Mouse (Mus musculus) liver, embryonic 14.5 days (tissue): ENCODE results near the gene Gm49337. TPM values are rescaled to one million over a fixed set of nuclear protein-coding genes. Genes with fewer than 3 reads are reported as not detected.

Source experiments
- ATAC-seq: fragments of 200-750 bp; cut with Nextera tagmentation; 2 replicates; pipeline ENCODE4 v1.8.0; 2017; ENCODE audit warnings: moderate number of reproducible peaks, mild to moderate bottlenecking, moderate library complexity; ENCODE audit not compliant: insufficient read depth
- DNase-seq, 3 experiments: peaks; one replicate each; pipeline ENCODE4 v3.0.0-alpha.2; 2012 to 2013; ENCODE audit warnings: low read depth in 3 of 3, low spot score in 3 of 3
- H3K27ac ChIP-seq: fragments of 300-500 bp; sonication (generic); 2 replicates; pipeline ENCODE4 v1.5.1; 2014; ENCODE audit warnings: moderate library complexity, mild to moderate bottlenecking, control low read depth, inconsistent platforms
- H3K27me3 ChIP-seq: fragments of 300-500 bp; sonication (generic); 2 replicates; pipeline ENCODE4 v1.6.1; 2014; ENCODE audit warnings: mild to moderate bottlenecking, low read length, moderate library complexity; ENCODE audit not compliant: control insufficient read depth, insufficient read depth
- H3K36me3 ChIP-seq: fragments of 300-500 bp; sonication (generic); replicated peaks from 2 replicates; pipeline ENCODE4 v1.6.1; 2014; ENCODE audit warnings: low read depth; ENCODE audit not compliant: control insufficient read depth, insufficient read depth
- H3K4me1 ChIP-seq, 2 experiments: fragments of 200-500 bp in 1 of 2; fragments of 300-500 bp in 1 of 2; sonication (generic) in 1 of 2; replicated peaks; 2 replicates each; pipeline ENCODE4 v1.6.1; 2012 to 2014; ENCODE audit warnings: antibody characterized with exemption in 1 of 2, inconsistent platforms in 1 of 2, low read length in 1 of 2; ENCODE audit not compliant: control insufficient read depth in 2 of 2, insufficient read depth in 2 of 2
- H3K4me2 ChIP-seq: fragments of 300-500 bp; sonication (generic); 2 replicates; pipeline ENCODE4 v1.6.1; 2014; ENCODE audit warnings: low read depth, mild to moderate bottlenecking, control low read depth, moderate library complexity
- H3K4me3 ChIP-seq, 2 experiments: fragments of 200-500 bp in 1 of 2; fragments of 300-500 bp in 1 of 2; sonication (generic) in 1 of 2; 2 replicates each; pipeline ENCODE4 v1.5.1; 2012 to 2014; ENCODE audit warnings: low read depth in 2 of 2, low read length in 2 of 2, mild to moderate bottlenecking in 2 of 2, control low read depth in 1 of 2, inconsistent platforms in 1 of 2, moderate library complexity in 1 of 2; ENCODE audit not compliant: insufficient read depth in 1 of 2
- H3K9ac ChIP-seq: fragments of 300-500 bp; sonication (generic); replicated peaks from 2 replicates; pipeline ENCODE4 v1.6.1; 2014; ENCODE audit warnings: mild to moderate bottlenecking, control low read depth, moderate library complexity
- H3K9me3 ChIP-seq: fragments of 300-500 bp; sonication (generic); 2 replicates; pipeline ENCODE4 v1.6.1; 2016; ENCODE audit warnings: low read length, mixed read lengths; ENCODE audit not compliant: control insufficient read depth
- CTCF ChIP-seq: IDR thresholded peaks from 2 replicates; pipeline ENCODE4 v1.5.1; 2016; ENCODE audit warnings: antibody characterized with exemption, low read depth, control low read depth
- EP300 ChIP-seq: IDR thresholded peaks from 2 replicates; pipeline ENCODE4 v1.6.1; 2016; ENCODE audit warnings: antibody characterized with exemption, low read depth
- WGBS: fragments of 180-500 bp; shearing (Covaris S2); extraction: QIAGEN DNeasy Blood & Tissue Kit; methylation state at CpG from one replicate; pipeline ENCODE4 v1.1.7; 2014; ENCODE audit not compliant: insufficient replicate concordance; 5-methylcytosine and 5-hydroxymethylcytosine counted together
- polyA plus RNA-seq, 2 experiments: library from polyadenylated mRNA; depleted of rRNA in 1 of 2; stranded (reverse) in 1 of 2; unstranded in 1 of 2; fragments of >200 nt; fragmentation: Nextera tagmentation in 1 of 2; extraction: Ambion mirVana in 1 of 2; gene quantifications; 2 replicates each; pipeline versions ENCODE4 v1.2.1 to v1.2.3; 2012 to 2014

Gene Gm49337
- polyA plus RNA-seq, 2 experiments: not detected

GRCm38 (mm10) chr4:116249986-116250385 is 76.8 kb downstream of the Gm49337 start:
- Histone ChIP-seq H3K4me1 (peaks cover 0 to 6% of the 10 kb centered on the region in 2 experiments; a peak in 1 of 4 replicates), H3K9ac (no peak overlapping the region), H3K36me3 (no peaks in the 10 kb centered on the region), H3K27ac (no peak overlapping the region), H3K9me3 (no peaks in the 10 kb centered on the region), H3K4me3 (no peak overlapping the region), H3K4me2 (no peak overlapping the region), H3K27me3 (no peaks in the 10 kb centered on the region; the same call in 1 of the 2 replicates)
- TF ChIP-seq EP300 (no peak), CTCF (no peak)
- WGBS: 51% methylated on average over 3 of the region's 3 CpGs
- DNase-seq (no peak), ATAC-seq (0 out of 2 replicates have a peak, but pooled peaks have one; percentile 37)

GRCm38 (mm10) chr4:116268220-116268619 is 95.0 kb downstream of the Gm49337 start:
- DNase-seq: no peak
- Histone ChIP-seq H3K36me3 (no peaks in the 10 kb centered on the region), H3K9ac (no peak overlapping the region), H3K27ac (no peak overlapping the region), H3K4me2 (no peak overlapping the region), H3K9me3 (no peaks in the 10 kb centered on the region), H3K4me1 (no peaks in the 10 kb centered on the region), H3K27me3 (no peaks in the 10 kb centered on the region), H3K4me3 (no peak overlapping the region)
- 83% methylated on average over 6 of the region's 6 CpGs for WGBS
- TF ChIP-seq EP300: no peak
- TF ChIP-seq CTCF: no peak
- ATAC-seq: no peak

- no peaks in the 10 kb centered on the region for H3K4me1 ChIP-seq
- H3K36me3 ChIP-seq: no peaks in the 10 kb centered on the region
- TF ChIP-seq CTCF: peak; percentile 37
- no peak for TF ChIP-seq EP300
- H3K27me3 ChIP-seq: no peaks in the 10 kb centered on the region
- H3K9me3 ChIP-seq: no peaks in the 10 kb centered on the region
- no peak overlapping the region for H3K4me2 ChIP-seq
- H3K9ac ChIP-seq: no peak overlapping the region
- DNase-seq (no peak), ATAC-seq (no peak)
- WGBS: 47% methylated on average over 2 of the region's 2 CpGs
- no peak overlapping the region for H3K27ac ChIP-seq
- H3K4me3 ChIP-seq: no peak overlapping the region
Observed at GRCm38 (mm10) chr4:116282211-116282610, 109.0 kb downstream of the Gm49337 start.

- DNase-seq: no peak
- Histone ChIP-seq H3K27ac (no peak overlapping the region), H3K36me3 (no peaks in the 10 kb centered on the region), H3K4me1 (no peaks in the 10 kb centered on the region), H3K9ac (no peak overlapping the region), H3K4me3 (no peak overlapping the region), H3K9me3 (no peaks in the 10 kb centered on the region), H3K4me2 (no peak overlapping the region), H3K27me3 (no peaks in the 10 kb centered on the region)
- ATAC-seq: no peak
- TF ChIP-seq EP300: no peak
- no peak for TF ChIP-seq CTCF
- WGBS: 73% methylated on average over 6 of the region's 6 CpGs
Observed at GRCm38 (mm10) chr4:116291561-116291960, 118.4 kb downstream of the Gm49337 start.

GRCm38 (mm10) chr4:116293296-116293695 is 120.1 kb downstream of the Gm49337 start:
- peak; percentile 39; the same call in 1 of the 2 replicates for ATAC-seq
- H3K4me3 ChIP-seq: no peak overlapping the region
- H3K36me3 ChIP-seq: no peaks in the 10 kb centered on the region
- peak; percentile 7 to 43 (median 31) for DNase-seq
- H3K4me1 ChIP-seq: no peaks in the 10 kb centered on the region
- TF ChIP-seq EP300 (no peak), CTCF (no peak)
- H3K9ac ChIP-seq: no peak overlapping the region
- H3K27me3 ChIP-seq: no peaks in the 10 kb centered on the region
- H3K27ac ChIP-seq: no peak overlapping the region
- 66% methylated on average over 12 of the region's 12 CpGs for WGBS
- no peaks in the 10 kb centered on the region for H3K9me3 ChIP-seq
- no peak overlapping the region for H3K4me2 ChIP-seq
